Mouse (Mus musculus) liver, embryonic 14.5 days (tissue): Measurements from ENCODE around the gene Ston2. TPM values are rescaled to one million over a fixed set of nuclear protein-coding genes. Genes with fewer than 3 reads are reported as not detected.

Experiments used
- ATAC-seq: fragments of 200-750 bp; cut with Nextera tagmentation; 2 replicates; pipeline ENCODE4 v1.8.0; 2017; ENCODE audit warnings: moderate number of reproducible peaks, mild to moderate bottlenecking, moderate library complexity; ENCODE audit not compliant: insufficient read depth
- DNase-seq, 3 experiments: peaks; one replicate each; pipeline ENCODE4 v3.0.0-alpha.2; 2012 to 2013; ENCODE audit warnings: low read depth in 3 of 3, low spot score in 3 of 3
- H3K27ac ChIP-seq: fragments of 300-500 bp; sonication (generic); 2 replicates; pipeline ENCODE4 v1.5.1; 2014; ENCODE audit warnings: moderate library complexity, mild to moderate bottlenecking, control low read depth, inconsistent platforms
- H3K27me3 ChIP-seq: fragments of 300-500 bp; sonication (generic); 2 replicates; pipeline ENCODE4 v1.6.1; 2014; ENCODE audit warnings: mild to moderate bottlenecking, low read length, moderate library complexity; ENCODE audit not compliant: control insufficient read depth, insufficient read depth
- H3K36me3 ChIP-seq: fragments of 300-500 bp; sonication (generic); replicated peaks from 2 replicates; pipeline ENCODE4 v1.6.1; 2014; ENCODE audit warnings: low read depth; ENCODE audit not compliant: control insufficient read depth, insufficient read depth
- H3K4me1 ChIP-seq, 2 experiments: fragments of 200-500 bp in 1 of 2; fragments of 300-500 bp in 1 of 2; sonication (generic) in 1 of 2; replicated peaks; 2 replicates each; pipeline ENCODE4 v1.6.1; 2012 to 2014; ENCODE audit warnings: antibody characterized with exemption in 1 of 2, inconsistent platforms in 1 of 2, low read length in 1 of 2; ENCODE audit not compliant: control insufficient read depth in 2 of 2, insufficient read depth in 2 of 2
- H3K4me2 ChIP-seq: fragments of 300-500 bp; sonication (generic); 2 replicates; pipeline ENCODE4 v1.6.1; 2014; ENCODE audit warnings: low read depth, mild to moderate bottlenecking, control low read depth, moderate library complexity
- H3K4me3 ChIP-seq, 2 experiments: fragments of 200-500 bp in 1 of 2; fragments of 300-500 bp in 1 of 2; sonication (generic) in 1 of 2; 2 replicates each; pipeline ENCODE4 v1.5.1; 2012 to 2014; ENCODE audit warnings: low read depth in 2 of 2, low read length in 2 of 2, mild to moderate bottlenecking in 2 of 2, control low read depth in 1 of 2, inconsistent platforms in 1 of 2, moderate library complexity in 1 of 2; ENCODE audit not compliant: insufficient read depth in 1 of 2
- H3K9ac ChIP-seq: fragments of 300-500 bp; sonication (generic); replicated peaks from 2 replicates; pipeline ENCODE4 v1.6.1; 2014; ENCODE audit warnings: mild to moderate bottlenecking, control low read depth, moderate library complexity
- H3K9me3 ChIP-seq: fragments of 300-500 bp; sonication (generic); 2 replicates; pipeline ENCODE4 v1.6.1; 2016; ENCODE audit warnings: low read length, mixed read lengths; ENCODE audit not compliant: control insufficient read depth
- CTCF ChIP-seq: IDR thresholded peaks from 2 replicates; pipeline ENCODE4 v1.5.1; 2016; ENCODE audit warnings: antibody characterized with exemption, low read depth, control low read depth
- EP300 ChIP-seq: IDR thresholded peaks from 2 replicates; pipeline ENCODE4 v1.6.1; 2016; ENCODE audit warnings: antibody characterized with exemption, low read depth
- WGBS: fragments of 180-500 bp; shearing (Covaris S2); extraction: QIAGEN DNeasy Blood & Tissue Kit; methylation state at CpG from one replicate; pipeline ENCODE4 v1.1.7; 2014; ENCODE audit not compliant: insufficient replicate concordance; 5-methylcytosine and 5-hydroxymethylcytosine counted together
- polyA plus RNA-seq, 2 experiments: library from polyadenylated mRNA; depleted of rRNA in 1 of 2; stranded (reverse) in 1 of 2; unstranded in 1 of 2; fragments of >200 nt; fragmentation: Nextera tagmentation in 1 of 2; extraction: Ambion mirVana in 1 of 2; gene quantifications; 2 replicates each; pipeline versions ENCODE4 v1.2.1 to v1.2.3; 2012 to 2014

Gene Ston2
- polyA plus RNA-seq, 2 experiments = 15.4 to 26.6 TPM

GRCm38 (mm10) chr12:91685674-91686290 is 102.4 kb downstream of the Ston2 start:
- no peak overlapping the region for H3K9ac ChIP-seq
- peaks cover 3 to 19% of the 10 kb centered on the region in 2 experiments; a peak in 3 of 4 replicates for H3K4me1 ChIP-seq
- no peaks in the 10 kb centered on the region for H3K36me3 ChIP-seq
- no peaks in the 10 kb centered on the region for H3K9me3 ChIP-seq
- no peak overlapping the region for H3K4me3 ChIP-seq
- no peaks in the 10 kb centered on the region for H3K27me3 ChIP-seq
- DNase-seq = no peak
- no peak overlapping the region for H3K27ac ChIP-seq
- no peak for ATAC-seq
- H3K4me2 ChIP-seq = no peak overlapping the region
- 54% methylated on average over 13 of the region's 13 CpGs for WGBS
- no peak for TF ChIP-seq CTCF
- no peak for TF ChIP-seq EP300

DNA sequence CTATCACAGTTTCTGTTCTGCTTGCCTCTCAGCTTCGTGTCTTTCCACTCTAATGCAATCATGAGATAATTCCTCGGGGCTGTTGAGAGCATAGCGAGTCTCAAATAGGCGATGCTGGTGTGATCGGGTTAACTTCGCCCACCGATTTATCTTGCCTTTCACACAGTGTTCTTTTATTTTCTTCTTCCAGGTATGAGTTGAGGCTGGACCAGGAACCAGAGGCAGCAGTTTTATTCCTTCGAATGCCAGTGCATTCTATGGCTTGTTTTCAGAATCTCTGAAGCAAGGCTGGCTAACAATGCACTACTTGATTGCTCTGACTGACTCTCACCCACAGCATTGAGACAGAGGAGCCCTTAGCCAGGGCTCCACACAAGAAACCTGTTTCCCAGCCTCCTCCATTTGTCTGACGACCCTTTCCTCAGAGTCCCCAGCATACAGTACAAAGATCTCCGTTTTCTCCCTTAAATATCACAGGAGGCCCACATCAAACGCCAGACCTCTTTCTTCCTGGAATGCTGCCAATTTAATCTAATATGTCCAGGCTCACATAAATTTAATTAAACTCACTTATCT is 103.3 kb downstream of the Ston2 start:
- DNase-seq (no peak), ATAC-seq (0 out of 2 replicates have a peak, but pooled peaks have one; percentile 5)
- peaks cover 3 to 19% of the 10 kb centered on the region in 2 experiments; a peak in 3 of 4 replicates for H3K4me1 ChIP-seq
- no peak overlapping the region for H3K4me3 ChIP-seq
- no peak for TF ChIP-seq EP300
- TF ChIP-seq CTCF = no peak
- H3K27me3 ChIP-seq = no peaks in the 10 kb centered on the region
- peak overlapping the region; percentile 31; the same call in 1 of the 2 replicates for H3K4me2 ChIP-seq
- H3K27ac ChIP-seq = no peak overlapping the region
- no peaks in the 10 kb centered on the region for H3K9me3 ChIP-seq
- 30% methylated on average over 11 of the region's 11 CpGs for whole genome bisulfite sequencing
- H3K9ac ChIP-seq = no peak overlapping the region
- H3K36me3 ChIP-seq = no peaks in the 10 kb centered on the region

- Histone ChIP-seq H3K9me3 (no peaks in the 10 kb centered on the region), H3K36me3 (no peaks in the 10 kb centered on the region), H3K9ac (no peak overlapping the region), H3K4me3 (no peak overlapping the region), H3K4me1 (peaks cover 3 to 19% of the 10 kb centered on the region in 2 experiments; a peak in 3 of 4 replicates), H3K27ac (no peak overlapping the region), H3K27me3 (no peaks in the 10 kb centered on the region), H3K4me2 (peak overlapping the region; percentile 31)
- WGBS = 25% methylated on average over 15 of the region's 15 CpGs
- DNase-seq = no peak
- ATAC-seq = peak; percentile 67; the same call in 1 of the 2 replicates
- TF ChIP-seq EP300 = no peak
- TF ChIP-seq CTCF = no peak
Measured at GRCm38 (mm10) chr12:91684101-91684839, 103.9 kb downstream of the Ston2 start.

DNA sequence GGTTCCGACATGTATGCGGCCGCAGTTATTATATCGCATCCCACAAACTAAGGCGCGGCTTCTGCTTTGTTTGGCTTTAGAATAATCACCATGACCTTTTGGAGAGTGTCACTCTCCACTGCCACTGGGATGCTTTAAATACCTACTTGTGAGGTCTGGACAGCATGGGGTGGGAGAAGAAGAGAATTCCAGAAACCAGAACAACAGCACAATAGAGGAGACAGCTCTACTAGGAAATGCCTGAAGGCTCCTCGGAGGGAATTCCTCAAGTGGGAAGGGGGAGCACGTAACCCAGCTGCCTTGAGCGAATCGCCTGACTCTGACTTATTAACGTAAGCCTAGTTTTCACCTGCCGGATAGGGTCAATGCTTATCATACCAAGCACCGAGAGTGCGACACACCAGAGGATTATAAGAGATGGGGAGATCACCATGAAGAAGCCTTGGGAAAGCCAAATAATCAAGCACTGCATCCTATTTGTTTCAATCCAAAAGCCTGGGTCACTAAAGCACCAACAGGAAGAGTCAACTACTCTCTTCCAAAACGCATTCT is 104.6 kb downstream of the Ston2 start:
- no peak overlapping the region for H3K9ac ChIP-seq
- no peaks in the 10 kb centered on the region for H3K27me3 ChIP-seq
- H3K36me3 ChIP-seq = no peaks in the 10 kb centered on the region
- no peaks in the 10 kb centered on the region for H3K9me3 ChIP-seq
- ATAC-seq = no peak
- TF ChIP-seq CTCF = no peak
- TF ChIP-seq EP300 = no peak
- WGBS = 77% methylated on average over 15 of the region's 15 CpGs
- H3K4me1 ChIP-seq = peaks cover 3 to 19% of the 10 kb centered on the region in 2 experiments; a peak in 3 of 4 replicates
- DNase-seq = no peak
- no peak overlapping the region for H3K4me2 ChIP-seq
- no peak overlapping the region for H3K27ac ChIP-seq
- no peak overlapping the region for H3K4me3 ChIP-seq

- H3K9me3 ChIP-seq = no peaks in the 10 kb centered on the region
- no peak overlapping the region for H3K4me3 ChIP-seq
- no peak overlapping the region for H3K27ac ChIP-seq
- H3K4me1 ChIP-seq = peaks cover 3 to 19% of the 10 kb centered on the region in 2 experiments; a peak in 3 of 4 replicates
- DNase-seq = no peak
- TF ChIP-seq EP300 (no peak), CTCF (no peak)
- H3K27me3 ChIP-seq = no peaks in the 10 kb centered on the region
- no peak for ATAC-seq
- 68% methylated on average over 3 of the region's 3 CpGs for WGBS
- H3K9ac ChIP-seq = no peak overlapping the region
- H3K36me3 ChIP-seq = no peaks in the 10 kb centered on the region
- no peak overlapping the region for H3K4me2 ChIP-seq
Measured at GRCm38 (mm10) chr12:91683096-91683495, 105.1 kb downstream of the Ston2 start.
